Mouse (Mus musculus) CH12.LX (cell line): ENCODE results near the gene Sept9.

Experiments
- CTCF ChIP-seq, 2 experiments: IDR thresholded peaks in 1 of 2; conservative IDR thresholded peaks in 1 of 2; 2 replicates each; pipeline ENCODE4 v1.5.1; 2011 to 2012; ENCODE audit warnings: low read depth in 2 of 2, low read length in 2 of 2, improper control_type of control experiment in 1 of 2, inconsistent platforms in 1 of 2, mild to moderate bottlenecking in 1 of 2, moderate library complexity in 1 of 2
- ELF1 ChIP-seq: IDR thresholded peaks from 2 replicates; pipeline ENCODE4 v1.6.1; 2014; ENCODE audit warnings: low read depth, mild to moderate bottlenecking, inconsistent platforms, low read length, improper control_type of control experiment
- ETS1 ChIP-seq: conservative IDR thresholded peaks from 2 replicates; pipeline ENCODE4 v1.6.1; 2012; ENCODE audit warnings: low read depth, mild to moderate bottlenecking, inconsistent platforms, low read length, improper control_type of control experiment, moderate library complexity
- JUN ChIP-seq: IDR thresholded peaks from 2 replicates; pipeline ENCODE4 v1.6.1; 2011; ENCODE audit warnings: low read depth, mild to moderate bottlenecking, low read length, improper control_type of control experiment, moderate library complexity; ENCODE audit not compliant: insufficient read depth
- MAFK ChIP-seq: IDR thresholded peaks from 2 replicates; pipeline ENCODE4 v1.6.1; 2011; ENCODE audit warnings: low read length, improper control_type of control experiment; ENCODE audit not compliant: insufficient replicate concordance
- NRF1 ChIP-seq: IDR thresholded peaks from 2 replicates; pipeline ENCODE4 v1.6.1; 2014; ENCODE audit warnings: low read depth, mild to moderate bottlenecking, inconsistent platforms, low read length, improper control_type of control experiment, moderate library complexity
- POLR2A ChIP-seq: IDR thresholded peaks from 2 replicates; pipeline ENCODE4 v1.6.1; 2011; ENCODE audit warnings: low read depth, mild to moderate bottlenecking, improper control_type of control experiment, low read length
- RCOR1 ChIP-seq: conservative IDR thresholded peaks from 2 replicates; pipeline ENCODE4 v1.6.1; 2012; ENCODE audit warnings: low read depth, mild to moderate bottlenecking, inconsistent platforms, low read length, improper control_type of control experiment
- UBTF ChIP-seq: IDR thresholded peaks from 2 replicates; pipeline ENCODE4 v1.6.1; 2012; ENCODE audit warnings: low read depth, mild to moderate bottlenecking, inconsistent platforms, low read length, improper control_type of control experiment, moderate library complexity
- USF1 ChIP-seq: IDR thresholded peaks from 2 replicates; pipeline ENCODE4 v1.6.1; 2014; ENCODE audit warnings: low read depth, mild to moderate bottlenecking, inconsistent platforms, low read length, improper control_type of control experiment
- USF2 ChIP-seq: conservative IDR thresholded peaks from 2 replicates; pipeline ENCODE4 v1.6.1; 2011; ENCODE audit warnings: low read depth, low read length, improper control_type of control experiment
- ZKSCAN1 ChIP-seq: IDR thresholded peaks from 2 replicates; pipeline ENCODE4 v1.6.1; 2012; ENCODE audit warnings: low read depth, inconsistent platforms, low read length, improper control_type of control experiment, borderline replicate concordance
- ZMIZ1 ChIP-seq: IDR thresholded peaks from 2 replicates; pipeline ENCODE4 v1.6.1; 2012; ENCODE audit warnings: low read depth, mild to moderate bottlenecking, inconsistent platforms, low read length, improper control_type of control experiment

- TF ChIP-seq RCOR1 (no peak), CTCF (conservative IDR thresholded peaks at IDR 0.05 in 1 of 2, IDR thresholded peaks at IDR 0.05 in 1 of 2; ENCODE audit: low read depth in 2 of 2, low read length in 2 of 2) (no peak), ELF1 (no peak), UBTF (no peak), ZKSCAN1 (no peak), POLR2A (no peak), ZMIZ1 (no peak), USF1 (no peak), ETS1 (no peak), JUN (no peak), USF2 (no peak), MAFK (no peak), NRF1 (no peak)
Measured at GRCm38 (mm10) chr11:117161574-117161973, 37.9 kb upstream of the Sept9 start.
